Mouse (Mus musculus): ENCODE data around the gene Efhd2. TPM values are rescaled to one million over a fixed set of nuclear protein-coding genes. Genes with fewer than 3 reads are reported as not detected.
A peak's percentile ranks its signal among the peaks of the same experiment; 100 is the strongest.

Gene Efhd2
- 97.5 and 98.0 TPM in 2 replicates for polyA plus RNA-seq (2015; fragmentation: Nextera tagmentation; extraction: Ambion mirVana)

GRCm38 (mm10) chr4:141874601-141875460, at the start of gene Efhd2:
Efhd2 (minus strand) TSS chr4:141874920.
- Histone ChIP-seq H3K4me3 (ENCODE audit: low read length) (peak within 1 kb of the TSS; percentile 77), H3K27ac (ENCODE audit: low read length) (peak within 1 kb of the TSS; percentile 68), H3K4me2 (ENCODE audit: low read depth, low read length) (peak within 1 kb of the TSS; percentile 66), H3K9me3 (ENCODE audit: control insufficient read depth, low read length) (no peaks in the 10 kb centered on the region), H3K27me3 (ENCODE audit: control insufficient read depth, insufficient read depth, low read depth, low read length) (no peaks in the 10 kb centered on the region; the same call in 1 of the 2 replicates), H3K4me1 (replicated peaks; ENCODE audit: control insufficient read depth, insufficient read depth, low read length) (peaks cover 34% of the 10 kb centered on the region), H3K36me3 (ENCODE audit: control insufficient read depth, insufficient read depth, low read length) (no peaks in the 10 kb centered on the region), H3K9ac (ENCODE audit: low read length) (peak within 1 kb of the TSS; percentile 85)
- ATAC-seq (ENCODE audit: low read depth): peak; percentile 90
- WGBS: under 1% methylated on average over 60 of the region's 73 CpGs

- no peak overlapping the region for H3K4me3 ChIP-seq (ENCODE audit: low read length)
- 53% methylated on average over 11 of the region's 11 CpGs for WGBS
- ATAC-seq (ENCODE audit: low read depth): peak; percentile 24; the same call in 1 of the 2 replicates
- no peak overlapping the region for H3K4me2 ChIP-seq (ENCODE audit: low read depth, low read length)
- no peaks in the 10 kb centered on the region for H3K36me3 ChIP-seq (ENCODE audit: control insufficient read depth, insufficient read depth, low read length)
- no peaks in the 10 kb centered on the region for H3K27me3 ChIP-seq (ENCODE audit: control insufficient read depth, insufficient read depth, low read depth, low read length)
- H3K27ac ChIP-seq (ENCODE audit: low read length): no peak overlapping the region
- no peak overlapping the region for H3K9ac ChIP-seq (ENCODE audit: low read length)
- H3K9me3 ChIP-seq (ENCODE audit: control insufficient read depth, low read length): no peaks in the 10 kb centered on the region
- H3K4me1 ChIP-seq (replicated peaks; ENCODE audit: control insufficient read depth, insufficient read depth, low read length): 0 out of 2 replicates have a peak, but pooled peaks cover 6% of the 10 kb centered on the region
Measured at GRCm38 (mm10) chr4:141923961-141924360, 49.2 kb upstream of the Efhd2 start.

- H3K9me3 ChIP-seq (ENCODE audit: control insufficient read depth, low read length): no peaks in the 10 kb centered on the region
- ATAC-seq (ENCODE audit: low read depth): no peak
- no peaks in the 10 kb centered on the region for H3K36me3 ChIP-seq (ENCODE audit: control insufficient read depth, insufficient read depth, low read length)
- H3K27me3 ChIP-seq (ENCODE audit: control insufficient read depth, insufficient read depth, low read depth, low read length): no peaks in the 10 kb centered on the region
- H3K4me1 ChIP-seq (replicated peaks; ENCODE audit: control insufficient read depth, insufficient read depth, low read length): 0 out of 2 replicates have a peak, but pooled peaks cover 3% of the 10 kb centered on the region
- H3K4me3 ChIP-seq (ENCODE audit: low read length): no peak overlapping the region
- H3K27ac ChIP-seq (ENCODE audit: low read length): no peak overlapping the region
- H3K9ac ChIP-seq (ENCODE audit: low read length): no peak overlapping the region
- no peak overlapping the region for H3K4me2 ChIP-seq (ENCODE audit: low read depth, low read length)
- 84% methylated on average over 10 of the region's 10 CpGs for WGBS
Measured at GRCm38 (mm10) chr4:141920391-141920790, 45.7 kb upstream of the Efhd2 start.

GRCm38 (mm10) chr4:141917735-141918419, 43.2 kb upstream of the Efhd2 start:
- Histone ChIP-seq H3K27ac (ENCODE audit: low read length) (no peak overlapping the region), H3K4me1 (replicated peaks; ENCODE audit: control insufficient read depth, insufficient read depth, low read length) (peaks cover 8% of the 10 kb centered on the region), H3K4me3 (ENCODE audit: low read length) (no peak overlapping the region), H3K4me2 (ENCODE audit: low read depth, low read length) (no peak overlapping the region), H3K27me3 (ENCODE audit: control insufficient read depth, insufficient read depth, low read depth, low read length) (no peaks in the 10 kb centered on the region), H3K9me3 (ENCODE audit: control insufficient read depth, low read length) (no peaks in the 10 kb centered on the region), H3K36me3 (ENCODE audit: control insufficient read depth, insufficient read depth, low read length) (no peaks in the 10 kb centered on the region), H3K9ac (ENCODE audit: low read length) (no peak overlapping the region)
- no peak for ATAC-seq (ENCODE audit: low read depth)
- 45% methylated on average over 7 of the region's 7 CpGs for WGBS

- no peaks in the 10 kb centered on the region for H3K27me3 ChIP-seq (ENCODE audit: control insufficient read depth, insufficient read depth, low read depth, low read length)
- H3K36me3 ChIP-seq (ENCODE audit: control insufficient read depth, insufficient read depth, low read length): no peaks in the 10 kb centered on the region
- no peak overlapping the region; the same call in 1 of the 2 replicates for H3K27ac ChIP-seq (ENCODE audit: low read length)
- H3K9me3 ChIP-seq (ENCODE audit: control insufficient read depth, low read length): no peaks in the 10 kb centered on the region
- no peak; the same call in 1 of the 2 replicates for ATAC-seq (ENCODE audit: low read depth)
- no peak overlapping the region for H3K9ac ChIP-seq (ENCODE audit: low read length)
- H3K4me1 ChIP-seq (replicated peaks; ENCODE audit: control insufficient read depth, insufficient read depth, low read length): peaks cover 8% of the 10 kb centered on the region
- H3K4me2 ChIP-seq (ENCODE audit: low read depth, low read length): no peak overlapping the region
- H3K4me3 ChIP-seq (ENCODE audit: low read length): no peak overlapping the region
- WGBS: 27% methylated on average over 7 of the region's 7 CpGs
Measured at GRCm38 (mm10) chr4:141914040-141914439, 39.3 kb upstream of the Efhd2 start.

GRCm38 (mm10) chr4:141913201-141913993, 38.7 kb upstream of the Efhd2 start:
- peak; percentile 82 for ATAC-seq (ENCODE audit: low read depth)
- no peak overlapping the region for H3K4me3 ChIP-seq (ENCODE audit: low read length)
- H3K9me3 ChIP-seq (ENCODE audit: control insufficient read depth, low read length): no peaks in the 10 kb centered on the region
- no peaks in the 10 kb centered on the region for H3K27me3 ChIP-seq (ENCODE audit: control insufficient read depth, insufficient read depth, low read depth, low read length)
- H3K27ac ChIP-seq (ENCODE audit: low read length): peak overlapping the region; percentile 67
- H3K4me1 ChIP-seq (replicated peaks; ENCODE audit: control insufficient read depth, insufficient read depth, low read length): peaks cover 8% of the 10 kb centered on the region
- WGBS: 54% methylated on average over 13 of the region's 13 CpGs
- no peak overlapping the region for H3K9ac ChIP-seq (ENCODE audit: low read length)
- H3K4me2 ChIP-seq (ENCODE audit: low read depth, low read length): no peak overlapping the region
- H3K36me3 ChIP-seq (ENCODE audit: control insufficient read depth, insufficient read depth, low read length): no peaks in the 10 kb centered on the region

- ATAC-seq (ENCODE audit: low read depth): no peak
- 53% methylated on average over 9 of the region's 9 CpGs for WGBS
- Histone ChIP-seq H3K27ac (ENCODE audit: low read length) (no peak overlapping the region), H3K4me1 (replicated peaks; ENCODE audit: control insufficient read depth, insufficient read depth, low read length) (peaks cover 7% of the 10 kb centered on the region), H3K4me3 (ENCODE audit: low read length) (no peak overlapping the region), H3K27me3 (ENCODE audit: control insufficient read depth, insufficient read depth, low read depth, low read length) (no peaks in the 10 kb centered on the region), H3K4me2 (ENCODE audit: low read depth, low read length) (no peak overlapping the region), H3K36me3 (ENCODE audit: control insufficient read depth, insufficient read depth, low read length) (no peaks in the 10 kb centered on the region), H3K9ac (ENCODE audit: low read length) (no peak overlapping the region), H3K9me3 (ENCODE audit: control insufficient read depth, low read length) (no peaks in the 10 kb centered on the region)
Measured at GRCm38 (mm10) chr4:141904710-141905109, 30.0 kb upstream of the Efhd2 start.

- ATAC-seq (ENCODE audit: low read depth): no peak
- H3K9me3 ChIP-seq (ENCODE audit: control insufficient read depth, low read length): no peaks in the 10 kb centered on the region
- H3K27me3 ChIP-seq (ENCODE audit: control insufficient read depth, insufficient read depth, low read depth, low read length): no peaks in the 10 kb centered on the region
- no peak overlapping the region for H3K9ac ChIP-seq (ENCODE audit: low read length)
- H3K4me3 ChIP-seq (ENCODE audit: low read length): no peak overlapping the region
- no peaks in the 10 kb centered on the region for H3K36me3 ChIP-seq (ENCODE audit: control insufficient read depth, insufficient read depth, low read length)
- H3K4me1 ChIP-seq (replicated peaks; ENCODE audit: control insufficient read depth, insufficient read depth, low read length): peaks cover 12% of the 10 kb centered on the region
- H3K27ac ChIP-seq (ENCODE audit: low read length): no peak overlapping the region
- no peak overlapping the region for H3K4me2 ChIP-seq (ENCODE audit: low read depth, low read length)
- WGBS: 78% methylated on average over 8 of the region's 8 CpGs
Measured at GRCm38 (mm10) chr4:141902479-141902858, 27.7 kb upstream of the Efhd2 start.
